Mouse (Mus musculus) liver, embryonic 13.5 days (tissue): ENCODE measurements around the gene Trim47. TPM values are rescaled to one million over a fixed set of nuclear protein-coding genes. Genes with fewer than 3 reads are reported as not detected.
"Not testable (repeated sequence)": the region's sequence is repeated elsewhere in the genome, so short reads cannot be mapped to it uniquely, and the experiment has no call there.

Source experiments
- ATAC-seq: fragments of 200-750 bp; cut with Nextera tagmentation; 2 replicates; pipeline ENCODE4 v1.8.0; 2017; ENCODE audit warnings: low read depth, mild to moderate bottlenecking, moderate number of reproducible peaks, moderate library complexity
- DNase-seq: peaks from one replicate; pipeline ENCODE4 v3.0.0; 2022
- H3K27ac ChIP-seq: fragments of 300-500 bp; sonication (generic); 2 replicates; pipeline ENCODE4 v1.5.1; 2015; ENCODE audit warnings: moderate library complexity, mild to moderate bottlenecking, inconsistent platforms
- H3K27me3 ChIP-seq: fragments of 300-500 bp; sonication (generic); 2 replicates; pipeline ENCODE4 v1.6.1; 2015; ENCODE audit warnings: mild to moderate bottlenecking, inconsistent platforms
- H3K36me3 ChIP-seq: fragments of 300-500 bp; sonication (generic); 2 replicates; pipeline ENCODE4 v1.6.1; 2015; ENCODE audit warnings: mild to moderate bottlenecking, inconsistent platforms
- H3K4me1 ChIP-seq: fragments of 300-500 bp; sonication (generic); replicated peaks from 2 replicates; pipeline ENCODE4 v1.6.1; 2015; ENCODE audit warnings: inconsistent platforms
- H3K4me2 ChIP-seq: fragments of 300-500 bp; sonication (generic); 2 replicates; pipeline ENCODE4 v1.6.1; 2015; ENCODE audit warnings: inconsistent platforms, mild to moderate bottlenecking, moderate library complexity
- H3K4me3 ChIP-seq: fragments of 300-500 bp; sonication (generic); replicated peaks from 2 replicates; pipeline ENCODE4 v1.5.1; 2015; ENCODE audit warnings: mild to moderate bottlenecking, inconsistent platforms
- H3K9ac ChIP-seq: fragments of 300-500 bp; sonication (generic); 2 replicates; pipeline ENCODE4 v1.6.1; 2015; ENCODE audit warnings: mild to moderate bottlenecking, inconsistent platforms
- H3K9me3 ChIP-seq: fragments of 300-500 bp; sonication (generic); replicated peaks from 2 replicates; pipeline ENCODE4 v1.6.1; 2016; ENCODE audit warnings: inconsistent platforms
- WGBS: fragments of 180-500 bp; shearing (Covaris S2); methylation state at CpG from one replicate; pipeline ENCODE4 v1.1.7; 2015; ENCODE audit not compliant: insufficient replicate concordance; 5-methylcytosine and 5-hydroxymethylcytosine counted together
- polyA plus RNA-seq: library from polyadenylated mRNA; unstranded; fragments of >200 nt; fragmentation: Nextera tagmentation; extraction: Ambion mirVana; gene quantifications from 2 replicates; pipeline ENCODE4 v1.2.1, GENCODE M21; 2015

Gene Trim47
- polyA plus RNA-seq, 1 experiment from 2014 or later, result 3.7 TPM

- no peak overlapping the region for H3K4me3 ChIP-seq
- H3K27ac ChIP-seq, result no peak overlapping the region
- H3K4me1 ChIP-seq, result peaks cover 51% of the 10 kb centered on the region
- H3K9ac ChIP-seq, result no peak overlapping the region
- DNase-seq (no peak), ATAC-seq (no peak)
- H3K9me3 ChIP-seq, result no peaks in the 10 kb centered on the region
- WGBS, result 86% methylated on average over 10 of the region's 10 CpGs
- H3K4me2 ChIP-seq, result no peak overlapping the region
- H3K36me3 ChIP-seq, result peaks cover 49% of the 10 kb centered on the region
- H3K27me3 ChIP-seq, result no peaks in the 10 kb centered on the region
These were observed 7.2 kb upstream of the Trim47 start for GRCm38 (mm10) chr11:116134171-116134570.

- Histone ChIP-seq H3K36me3 (peaks cover 49% of the 10 kb centered on the region), H3K4me1 (peaks cover 50% of the 10 kb centered on the region), H3K4me2 (no peak overlapping the region), H3K4me3 (no peak overlapping the region), H3K9me3 (no peaks in the 10 kb centered on the region), H3K9ac (no peak overlapping the region), H3K27me3 (no peaks in the 10 kb centered on the region), H3K27ac (no peak overlapping the region; the same call in 1 of the 2 replicates)
- 59% methylated on average over 5 of the region's 5 CpGs for WGBS
- ATAC-seq (no peak), DNase-seq (no peak)
These were observed 6.5 kb upstream of the Trim47 start for GRCm38 (mm10) chr11:116133497-116133896.

DNA sequence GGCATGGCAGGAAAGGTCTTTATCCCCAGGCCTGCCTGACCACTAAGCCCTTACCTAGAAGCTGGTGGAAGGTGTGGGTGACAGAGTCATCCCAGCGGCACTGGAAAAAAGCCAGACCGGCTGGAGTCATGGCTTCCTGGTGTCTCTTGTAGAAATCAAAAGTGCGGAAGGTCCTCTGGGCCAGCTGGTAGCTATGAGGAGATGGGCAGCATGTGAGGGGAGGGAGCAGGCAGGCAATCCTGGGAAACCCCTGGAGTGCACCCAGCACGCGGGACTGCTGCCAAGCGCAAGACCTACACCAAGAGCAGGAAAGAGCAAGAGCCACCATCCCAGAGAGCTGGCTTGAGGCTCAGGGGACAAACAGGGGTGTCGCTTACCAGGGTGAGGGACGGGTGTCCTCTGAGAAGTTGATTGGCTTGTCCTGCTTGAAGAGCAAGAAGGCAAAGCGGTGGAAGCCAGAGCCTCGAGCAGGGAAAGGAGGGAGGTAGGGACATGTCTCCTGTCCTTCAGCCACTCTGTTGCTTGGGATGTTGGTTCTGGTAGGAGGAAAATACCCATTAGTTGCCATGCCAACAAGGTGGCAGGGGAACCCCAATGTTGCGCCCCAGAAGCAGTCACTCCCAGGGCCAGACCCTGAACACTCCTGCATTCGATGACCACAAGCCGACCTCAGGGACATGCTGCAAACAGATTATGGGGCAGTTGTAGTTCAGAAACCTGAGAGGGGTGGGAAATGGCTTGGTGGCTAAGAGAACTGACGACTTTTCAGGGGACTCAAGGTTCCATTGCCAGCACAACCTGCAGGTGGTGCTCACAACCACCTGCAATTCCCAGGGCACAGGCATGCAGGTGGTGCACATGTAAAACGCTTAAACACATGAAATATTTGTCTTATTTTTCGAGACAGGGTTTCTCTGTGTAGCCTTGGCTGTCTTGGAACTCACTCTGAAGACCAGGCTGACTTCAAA lies 5.6 kb upstream of the Trim47 start:
- H3K4me2 ChIP-seq, result no peak overlapping the region
- H3K36me3 ChIP-seq, result peaks cover 49% of the 10 kb centered on the region
- H3K9ac ChIP-seq, result no peak overlapping the region
- no peaks in the 10 kb centered on the region for H3K9me3 ChIP-seq
- no peak for DNase-seq
- H3K4me3 ChIP-seq, result no peak overlapping the region
- H3K4me1 ChIP-seq, result peaks cover 50% of the 10 kb centered on the region
- H3K27ac ChIP-seq, result no peak overlapping the region
- 83% methylated on average over 16 of the region's 16 CpGs for WGBS
- ATAC-seq, result no peak
- H3K27me3 ChIP-seq, result no peaks in the 10 kb centered on the region

DNA sequence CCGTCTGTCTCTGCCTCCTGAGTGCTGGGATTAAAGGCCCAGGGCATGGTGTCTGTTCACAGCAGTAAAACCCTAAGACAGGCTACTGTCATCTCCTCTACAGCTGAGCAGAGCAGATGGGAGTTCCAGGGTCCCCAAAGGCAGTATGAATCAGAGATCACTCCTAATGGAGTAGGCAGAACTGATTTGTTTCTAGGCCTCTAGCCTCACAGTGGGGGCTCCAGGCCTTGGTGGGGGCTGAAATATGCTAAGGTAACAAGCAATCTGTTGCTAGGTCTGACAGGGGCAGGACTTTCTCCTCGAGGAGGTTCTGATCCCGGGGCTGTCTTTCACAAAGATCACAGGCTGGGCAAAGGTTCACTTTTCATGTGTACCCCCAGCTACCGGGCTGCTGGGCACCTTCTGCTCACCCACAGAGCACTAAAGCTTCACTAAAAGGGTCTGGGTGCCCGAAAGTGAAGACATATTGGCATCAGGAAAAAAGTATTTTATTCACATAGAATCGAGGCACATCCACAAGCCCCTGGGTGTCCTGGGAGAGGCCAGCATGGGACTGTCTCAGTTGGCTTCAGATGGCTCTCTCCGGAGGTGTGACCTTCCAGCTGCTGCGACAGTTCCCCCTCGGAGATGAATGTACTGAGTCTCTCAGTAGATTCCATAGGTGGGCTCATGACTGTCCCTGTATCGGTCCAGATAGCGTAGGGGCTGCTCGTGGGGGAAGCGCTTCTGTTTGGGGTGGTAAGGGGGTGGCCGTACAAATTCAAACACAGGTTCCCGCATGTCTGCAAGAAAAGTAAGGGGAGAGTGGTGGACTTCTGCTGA lies 4.5 kb upstream of the Trim47 start:
- ATAC-seq (no peak), DNase-seq (no peak)

GRCm38 (mm10) chr11:116130488-116131205 lies 3.6 kb upstream of the Trim47 start, which contains the start of gene Trim65:
TSS of gene Trim65 (minus strand) at chr11:116131128.
- peaks cover 51% of the 10 kb centered on the region for H3K36me3 ChIP-seq
- ATAC-seq, result peak; percentile 75
- peak within 1 kb of the TSS; percentile 78 for H3K27ac ChIP-seq
- H3K4me1 ChIP-seq, result peaks cover 55% of the 10 kb centered on the region
- peak within 1 kb of the TSS; percentile 82 for H3K4me2 ChIP-seq
- no peaks in the 10 kb centered on the region for H3K27me3 ChIP-seq
- H3K9me3 ChIP-seq, result no peaks in the 10 kb centered on the region
- peak within 1 kb of the TSS; percentile 76 for H3K9ac ChIP-seq
- DNase-seq, result peak; percentile 72
- peak within 1 kb of the TSS; percentile 66 for H3K4me3 ChIP-seq
- under 1% methylated on average over 69 of the region's 69 CpGs for WGBS

More for the DNA sequence above, 4.5 kb upstream of the Trim47 start:
- Histone ChIP-seq H3K9ac (peak overlapping the region; percentile 76), H3K36me3 (peaks cover 51% of the 10 kb centered on the region), H3K4me1 (peaks cover 50% of the 10 kb centered on the region), H3K4me3 (peak overlapping the region; percentile 66), H3K9me3 (no peaks in the 10 kb centered on the region), H3K4me2 (peak overlapping the region; percentile 82), H3K27me3 (no peaks in the 10 kb centered on the region), H3K27ac (peak overlapping the region; percentile 78)
- 78% methylated on average over 15 of the region's 15 CpGs for WGBS

GRCm38 (mm10) chr11:116129993-116130487 lies 3.0 kb upstream of the Trim47 start:
- Histone ChIP-seq H3K4me2 (peak overlapping the region; percentile 82), H3K27ac (peak overlapping the region; percentile 78), H3K9me3 (no peaks in the 10 kb centered on the region), H3K4me1 (peaks cover 55% of the 10 kb centered on the region), H3K4me3 (peak overlapping the region; percentile 66), H3K36me3 (peaks cover 51% of the 10 kb centered on the region), H3K27me3 (no peaks in the 10 kb centered on the region), H3K9ac (peak overlapping the region; percentile 76)
- 25% methylated on average over 8 of the region's 8 CpGs for WGBS
- DNase-seq, result no peak
- peak; percentile 1; the same call in 1 of the 2 replicates for ATAC-seq

DNA sequence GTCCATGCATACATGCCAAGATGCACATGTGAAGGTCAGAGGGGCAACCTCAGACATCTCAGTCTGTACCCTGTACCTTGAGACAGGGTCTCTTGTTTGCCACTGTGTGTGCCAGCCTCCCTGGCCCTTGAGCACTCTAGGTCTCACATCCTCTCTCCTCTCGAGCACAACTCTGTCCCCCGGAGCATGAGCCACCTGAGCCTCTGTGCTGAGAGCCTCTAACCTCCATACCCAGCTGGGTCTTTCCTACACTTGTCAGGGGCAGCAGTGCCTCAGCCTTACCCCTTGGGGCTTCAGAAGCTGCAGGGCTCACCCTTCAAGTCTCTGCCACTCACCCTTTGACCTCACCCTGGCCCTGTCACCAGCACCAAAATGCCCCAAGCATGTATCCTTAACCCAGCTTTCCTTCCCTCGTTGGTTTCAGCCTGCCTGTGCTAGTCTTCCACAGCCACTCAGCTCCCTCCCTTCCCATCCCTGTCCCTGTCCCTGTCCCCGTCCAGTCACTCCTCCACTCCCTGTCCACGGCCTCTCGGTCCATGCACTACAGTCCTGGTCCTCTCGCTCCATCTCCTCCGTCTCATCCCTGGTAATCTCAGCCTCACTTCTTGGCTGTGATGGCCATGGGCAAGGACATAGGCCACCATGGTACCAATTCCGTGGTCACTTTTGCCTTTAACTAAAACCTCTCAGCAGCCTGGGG lies 2.2 kb upstream of the Trim47 start:
- DNase-seq, result no peak
- Histone ChIP-seq H3K9me3 (no peaks in the 10 kb centered on the region), H3K4me3 (no peak overlapping the region), H3K27ac (no peak overlapping the region), H3K36me3 (peaks cover 43% of the 10 kb centered on the region), H3K4me2 (peak overlapping the region; percentile 82), H3K27me3 (no peaks in the 10 kb centered on the region), H3K4me1 (peaks cover 55% of the 10 kb centered on the region), H3K9ac (0 out of 2 replicates have a peak overlapping the region, but pooled peaks have one; percentile 76)
- no peak for ATAC-seq
- WGBS, result 73% methylated on average over 9 of the region's 9 CpGs

DNA sequence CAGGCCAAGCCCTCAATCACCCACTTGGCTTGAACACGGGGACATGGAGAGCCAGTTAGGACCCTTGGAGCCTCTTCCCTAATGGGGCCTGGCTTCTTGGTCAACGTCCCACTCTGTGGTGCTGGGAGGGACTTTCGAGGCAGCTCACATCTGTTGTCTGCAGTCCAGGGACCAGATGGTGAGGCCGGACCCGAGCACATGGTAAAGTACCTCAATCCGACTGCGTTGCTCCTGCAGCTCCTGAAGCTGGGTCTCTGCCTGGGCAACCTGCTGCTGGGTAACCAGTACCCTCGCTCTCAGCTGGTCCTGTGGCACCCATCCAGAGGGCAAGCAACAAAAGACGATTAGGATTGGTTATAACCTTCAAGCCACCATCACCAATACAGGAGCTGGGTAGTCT lies 976 bp upstream of the Trim47 start:
- ATAC-seq, result no peak

GRCm38 (mm10) chr11:116126261-116126660 lies 749 bp downstream of the Trim47 start:
- no peak overlapping the region for H3K27ac ChIP-seq
- 85% methylated on average over 15 of the region's 15 CpGs for WGBS
- H3K27me3 ChIP-seq, result no peaks in the 10 kb centered on the region
- H3K4me2 ChIP-seq, result no peak overlapping the region
- peaks cover 49% of the 10 kb centered on the region for H3K4me1 ChIP-seq
- no peak overlapping the region for H3K4me3 ChIP-seq
- no peak overlapping the region for H3K9ac ChIP-seq
- peaks cover 33% of the 10 kb centered on the region for H3K36me3 ChIP-seq
- no peaks in the 10 kb centered on the region for H3K9me3 ChIP-seq
- ATAC-seq, result no peak
- DNase-seq, result no peak

More for the DNA sequence above, 976 bp upstream of the Trim47 start:
- no peak overlapping the region for H3K4me2 ChIP-seq
- H3K27me3 ChIP-seq, result no peaks in the 10 kb centered on the region
- no peak overlapping the region for H3K4me3 ChIP-seq
- H3K9me3 ChIP-seq, result no peaks in the 10 kb centered on the region
- peaks cover 40% of the 10 kb centered on the region for H3K36me3 ChIP-seq
- 77% methylated on average over 9 of the region's 9 CpGs for WGBS
- H3K4me1 ChIP-seq, result peaks cover 55% of the 10 kb centered on the region
- DNase-seq, result no peak
- H3K9ac ChIP-seq, result no peak overlapping the region
- no peak overlapping the region for H3K27ac ChIP-seq

- 85% methylated on average over 8 of the region's 8 CpGs for WGBS
These were observed 5.2 kb downstream of the Trim47 start for GRCm38 (mm10) chr11:116121731-116122245.

More at GRCm38 (mm10) chr11:116121731-116122245, 5.2 kb downstream of the Trim47 start:
- H3K27me3 ChIP-seq, H3K4me2 ChIP-seq, H3K4me3 ChIP-seq, H3K27ac ChIP-seq, H3K9ac ChIP-seq, DNase-seq, H3K9me3 ChIP-seq, ATAC-seq: not testable (repeated sequence)
- Histone ChIP-seq H3K4me1 (peaks cover 17% of the 10 kb centered on the region), H3K36me3 (peaks cover 31% of the 10 kb centered on the region)
